Mouse (Mus musculus): ENCODE results near the gene Otos.

The Otos gene

GRCm38 (mm10) chr1:92646111-92646510, 2.5 kb downstream of the Otos start:
- no peak for DNase-seq

- no peak for DNase-seq
Measured at GRCm38 (mm10) chr1:92644916-92645315, 3.7 kb downstream of the Otos start.

GRCm38 (mm10) chr1:92643691-92644090, 5.0 kb downstream of the Otos start:
- no peak for DNase-seq

- peak; percentile 90 for DNase-seq
Measured at GRCm38 (mm10) chr1:92641514-92642272, 6.9 kb downstream of the Otos start, which contains the start of gene Cops9. Gene Cops9 (minus strand): TSS chr1:92641985.

GRCm38 (mm10) chr1:92640393-92640792, 8.2 kb downstream of the Otos start:
- no peak for DNase-seq

GRCm38 (mm10) chr1:92638736-92639135, 9.9 kb downstream of the Otos start:
- DNase-seq: no peak

GRCm38 (mm10) chr1:92638181-92638580, 10.5 kb downstream of the Otos start:
- no peak for DNase-seq

- no peak for DNase-seq
Measured at GRCm38 (mm10) chr1:92637501-92638172, 11.0 kb downstream of the Otos start.

GRCm38 (mm10) chr1:92636676-92637075, 12.0 kb downstream of the Otos start:
- no peak for DNase-seq

GRCm38 (mm10) chr1:92636015-92636414, 12.6 kb downstream of the Otos start:
- no peak for DNase-seq

GRCm38 (mm10) chr1:92634976-92635599, 13.6 kb downstream of the Otos start:
- DNase-seq: no peak

- no peak for DNase-seq
Measured at GRCm38 (mm10) chr1:92634569-92634968, 14.1 kb downstream of the Otos start.

- no peak for DNase-seq
Measured at GRCm38 (mm10) chr1:92633726-92634125, 14.9 kb downstream of the Otos start.

- no peak for DNase-seq
Measured at GRCm38 (mm10) chr1:92632948-92633347, 15.7 kb downstream of the Otos start.

GRCm38 (mm10) chr1:92632196-92632595, 16.4 kb downstream of the Otos start:
- DNase-seq: no peak

- no peak for DNase-seq
Measured at GRCm38 (mm10) chr1:92628227-92628626, 20.4 kb downstream of the Otos start.

GRCm38 (mm10) chr1:92618360-92618759, 30.3 kb downstream of the Otos start:
- no peak for DNase-seq

GRCm38 (mm10) chr1:92617488-92617887, 31.2 kb downstream of the Otos start, which contains the start of gene Olfr12:
Gene Olfr12 (plus strand): TSS chr1:92617788.
- no peak for DNase-seq

GRCm38 (mm10) chr1:92616046-92616445, 32.6 kb downstream of the Otos start:
- DNase-seq: no peak

- DNase-seq: no peak
Measured at GRCm38 (mm10) chr1:92614516-92614915, 34.1 kb downstream of the Otos start.

- no peak for DNase-seq
Measured at GRCm38 (mm10) chr1:92613175-92613574, 35.5 kb downstream of the Otos start.

GRCm38 (mm10) chr1:92611008-92611407, 37.6 kb downstream of the Otos start:
- DNase-seq: peak; percentile 45

- DNase-seq: no peak
Measured at GRCm38 (mm10) chr1:92607711-92608110, 40.9 kb downstream of the Otos start.

- no peak for DNase-seq
Measured at GRCm38 (mm10) chr1:92605482-92605881, 43.2 kb downstream of the Otos start, which contains the start of gene Olfr1410. Gene Olfr1410 (plus strand): TSS chr1:92605782.
